Mouse (Mus musculus) T-helper 17 cell (primary cell): Measurements from ENCODE around the gene Defb15.
"Not testable (repeated sequence)": the region's sequence is repeated elsewhere in the genome, so short reads cannot be mapped to it uniquely, and the experiment has no call there.

ENCODE experiments used
- in situ Hi-C, 2 experiments: fragments of 300-600 bp; cut with MboI, MseI; formaldehyde crosslinking; loops; 1 replicate in 1 of 2; 2 replicates in 1 of 2; pipeline ENCODE4 v1.15.1; 2025; ENCODE audit warnings: high pct_unique_total_duplicates in 2 of 2

Gene Defb15

GRCm38 (mm10) chr8:21932610-21933009, at the start of gene Defb15:
Defb15 (minus strand) TSS chr8:21932710.
- in situ Hi-C loops = no loop called here

DNA sequence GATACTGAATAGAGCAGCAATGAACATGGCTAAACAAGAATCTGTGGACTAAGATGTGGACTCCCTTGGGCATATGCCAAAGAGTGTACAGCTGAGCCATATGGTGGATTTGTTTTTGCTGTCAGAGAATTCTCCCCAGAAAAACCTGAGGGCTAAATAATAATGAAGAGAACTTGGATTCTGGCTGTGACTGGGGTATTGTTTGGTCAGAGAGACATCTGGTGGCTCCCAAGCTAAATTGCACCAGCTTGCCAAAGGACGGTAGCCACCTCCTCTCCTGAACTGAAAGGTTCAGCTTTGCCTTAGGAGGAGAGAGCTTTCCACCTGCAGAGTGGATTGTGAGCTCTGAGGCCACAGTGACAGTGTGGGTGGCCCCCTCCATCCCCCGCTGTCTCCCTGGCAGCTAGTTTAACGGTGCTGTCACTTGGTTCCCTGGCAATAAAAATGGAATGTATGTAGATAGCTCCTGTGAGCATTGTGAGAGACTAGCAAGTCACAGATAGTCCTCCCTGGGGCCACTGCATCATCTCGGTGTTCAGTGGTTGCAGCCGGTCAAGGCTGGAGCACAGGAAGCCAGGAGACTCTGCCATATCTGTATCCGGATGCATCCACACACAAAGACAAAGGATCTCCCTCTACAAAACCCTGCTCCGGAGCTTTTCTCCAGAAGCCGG, 49.3 kb upstream of the Defb15 start:
- in situ Hi-C loops = no loop called here

- in situ Hi-C loops = no loop called here
Observed at GRCm38 (mm10) chr8:21978193-21978592, 45.7 kb upstream of the Defb15 start.

DNA sequence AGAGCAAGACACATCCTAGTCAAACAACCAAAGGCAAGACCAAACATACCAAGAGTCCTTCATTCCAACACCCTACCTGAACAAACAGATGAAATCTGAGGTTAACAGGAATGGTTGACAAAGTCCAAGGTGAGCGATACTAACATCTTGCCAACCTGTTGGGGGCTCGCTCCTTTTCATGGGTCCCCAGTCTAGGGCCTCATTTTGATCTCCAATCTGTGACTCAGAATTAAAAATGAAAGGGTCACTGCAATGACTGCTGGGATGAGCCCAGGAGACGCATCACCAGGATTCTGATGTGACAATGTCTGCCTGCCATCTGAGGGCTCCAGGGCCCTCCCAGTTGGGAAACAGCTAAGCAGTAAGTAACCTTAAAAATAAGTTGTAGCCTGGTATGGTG, 37.0 kb upstream of the Defb15 start, which contains the start of gene Ccdc70:
Gene Ccdc70 (plus strand): TSS at position 301 of the 400 bp plus-strand sequence.
- in situ Hi-C loops = no loop called here

DNA sequence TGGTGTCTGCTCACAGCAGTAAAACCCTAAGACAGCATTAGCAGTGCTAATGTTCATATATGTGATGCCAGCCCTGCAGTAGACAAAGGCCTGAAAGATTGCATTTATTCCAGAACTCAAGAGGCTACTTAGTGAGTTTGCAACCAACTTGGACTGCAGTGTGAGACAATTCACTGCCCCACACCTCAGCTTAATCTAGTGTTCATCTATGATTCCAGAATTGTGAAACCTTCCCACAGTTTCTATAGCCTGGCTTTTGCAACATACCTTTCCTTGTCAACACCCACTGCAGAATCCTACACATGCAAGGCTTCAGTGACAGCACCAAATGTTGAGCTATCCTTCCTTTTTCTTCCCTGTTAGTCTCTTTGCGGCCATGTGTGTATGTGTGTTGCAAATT, 34.1 kb upstream of the Defb15 start:
- in situ Hi-C loops = no loop called here

- in situ Hi-C loops = loop anchor here in 1 of 2 experiments (10.0 kb wide), 1 partner anchor 944 kb away; no protein-coding TSS in a partner anchor
Observed at GRCm38 (mm10) chr8:21958414-21958813, 25.9 kb upstream of the Defb15 start, which contains the start of gene Fam90a1a. Fam90a1a (plus strand) TSS chr8:21958714.

DNA sequence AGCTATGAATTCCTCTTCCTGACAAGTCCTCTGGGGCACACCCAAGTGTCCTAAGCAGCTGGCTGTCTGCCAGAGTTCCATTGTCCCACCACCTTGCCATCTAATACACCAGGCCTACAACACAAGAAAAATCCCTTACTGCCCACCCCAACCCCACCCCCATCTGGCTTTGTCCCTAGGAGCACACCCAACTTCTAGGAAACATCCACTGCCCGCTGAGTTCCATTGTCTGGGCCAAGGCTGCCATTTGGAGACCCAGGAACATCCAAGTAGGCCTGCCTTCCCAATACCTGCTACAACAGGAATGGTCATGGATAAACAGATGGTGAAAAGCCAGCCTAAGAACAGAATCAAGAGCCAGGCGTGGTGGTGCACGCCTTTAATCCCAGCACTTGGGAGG, 23.8 kb upstream of the Defb15 start:
- in situ Hi-C loops = loop anchor here in 1 of 2 experiments (10.0 kb wide), 1 partner anchor 942 kb away; no protein-coding TSS in a partner anchor

GRCm38 (mm10) chr8:21955321-21955720, 22.8 kb upstream of the Defb15 start:
- in situ Hi-C loops = loop anchor here in 1 of 2 experiments (10.0 kb wide), 1 partner anchor 941 kb away; no protein-coding TSS in a partner anchor

GRCm38 (mm10) chr8:21947311-21948017, 15.0 kb upstream of the Defb15 start:
- in situ Hi-C loops = no loop called here

DNA sequence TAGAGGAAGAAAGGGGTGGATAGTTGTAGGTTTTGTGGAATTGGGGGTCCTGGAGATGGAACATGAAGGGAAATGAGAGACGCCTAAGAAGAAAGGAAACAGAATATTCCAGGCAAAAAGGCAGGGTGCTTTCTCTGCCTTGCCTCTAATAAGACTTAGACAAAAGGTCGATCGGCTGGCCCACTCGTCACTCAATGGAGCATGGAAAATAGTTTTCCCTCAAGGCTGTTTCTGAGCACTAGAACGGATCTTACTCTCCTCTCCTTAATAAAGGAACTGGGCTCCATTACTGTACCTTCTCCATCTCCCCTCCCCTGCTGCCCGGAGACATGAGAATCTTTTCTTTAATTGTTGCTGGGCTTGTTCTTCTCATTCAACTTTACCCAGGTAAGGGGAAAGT, 14.0 kb upstream of the Defb15 start, which contains the start of gene Defb13:
Gene Defb13 (plus strand): TSS at position 301 of the 400 bp plus-strand sequence.
- in situ Hi-C loops = no loop called here

DNA sequence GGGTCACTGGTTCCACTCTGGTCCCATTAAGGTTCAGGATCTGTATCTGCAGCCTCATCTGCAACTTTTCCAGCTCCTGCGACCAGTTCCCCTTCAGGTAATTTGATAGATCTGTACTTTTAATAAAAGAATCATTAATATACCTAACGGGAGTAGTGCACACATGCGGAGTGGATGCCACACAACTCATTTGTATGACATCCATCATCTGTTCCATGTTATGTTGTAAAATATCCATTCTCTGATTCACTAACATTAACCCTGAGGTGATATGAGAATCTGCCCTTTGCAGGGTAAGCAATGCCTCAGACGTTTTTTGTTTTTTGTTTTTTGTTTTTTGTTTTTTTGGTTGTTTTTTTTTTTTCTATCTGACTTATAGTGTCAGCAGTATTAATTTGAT, 5.5 kb upstream of the Defb15 start, which contains the start of gene Defb35:
Gene Defb35 (plus strand): TSS at position 301 of the 400 bp plus-strand sequence.
- in situ Hi-C loops = not testable (repeated sequence)

DNA sequence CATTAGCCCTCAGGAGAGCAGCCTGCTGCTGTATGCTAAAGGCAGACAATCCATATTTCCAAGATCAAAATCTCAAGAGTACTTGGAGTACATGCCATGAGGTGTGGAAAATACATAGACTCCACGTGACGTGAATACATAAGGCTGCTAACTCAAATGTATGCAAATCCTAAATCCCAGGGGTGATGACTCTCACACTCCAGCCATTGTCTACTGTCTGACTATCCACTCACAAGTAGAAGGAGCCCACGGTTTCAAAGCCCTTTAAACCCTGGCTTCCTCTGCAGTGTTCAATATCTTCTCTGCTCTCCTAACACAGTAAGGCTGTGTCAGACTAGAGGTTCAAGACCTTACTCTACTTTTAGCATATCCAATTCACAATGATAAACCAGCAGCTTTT, 1.8 kb downstream of the Defb15 start:
- in situ Hi-C loops = not testable (repeated sequence)

DNA sequence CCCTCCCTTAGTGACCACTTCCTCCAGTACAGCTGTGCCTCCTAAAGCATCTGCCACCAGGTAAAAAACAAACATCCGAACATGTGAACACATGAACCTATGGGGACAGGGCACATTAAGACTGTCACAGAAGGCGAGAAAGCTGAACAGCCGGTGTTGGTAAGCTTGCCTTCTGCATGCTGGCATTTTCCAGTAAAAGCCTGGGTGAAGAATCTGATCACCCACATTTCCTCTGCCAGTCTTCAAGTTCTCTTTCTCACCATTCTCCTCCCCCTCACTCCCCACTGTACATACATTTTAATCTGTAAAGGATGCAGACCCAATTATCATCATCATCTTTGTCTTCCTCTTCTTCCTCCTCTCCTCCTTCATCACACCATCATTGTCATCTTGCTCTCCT, 16.9 kb downstream of the Defb15 start:
- in situ Hi-C loops = no loop called here

DNA sequence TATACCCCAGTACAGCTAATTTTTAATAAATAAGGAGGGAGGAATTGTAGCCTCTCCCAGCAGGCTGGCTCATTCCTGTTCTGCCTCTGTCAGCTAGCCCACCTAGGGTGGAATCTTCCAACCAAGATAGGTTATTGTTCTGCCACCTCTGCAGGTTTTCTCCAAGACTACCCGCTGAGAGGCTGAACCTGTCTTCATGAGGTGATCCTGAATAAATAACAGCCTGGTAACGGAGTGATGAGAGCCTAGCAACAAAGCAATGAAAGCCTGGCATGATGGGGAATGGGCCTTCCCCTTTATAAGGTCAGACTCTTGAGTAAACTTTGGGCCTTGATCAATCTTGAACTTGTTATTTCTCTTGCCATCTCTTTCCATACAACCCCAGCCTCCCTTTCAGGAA, 20.0 kb downstream of the Defb15 start:
- in situ Hi-C loops = no loop called here

DNA sequence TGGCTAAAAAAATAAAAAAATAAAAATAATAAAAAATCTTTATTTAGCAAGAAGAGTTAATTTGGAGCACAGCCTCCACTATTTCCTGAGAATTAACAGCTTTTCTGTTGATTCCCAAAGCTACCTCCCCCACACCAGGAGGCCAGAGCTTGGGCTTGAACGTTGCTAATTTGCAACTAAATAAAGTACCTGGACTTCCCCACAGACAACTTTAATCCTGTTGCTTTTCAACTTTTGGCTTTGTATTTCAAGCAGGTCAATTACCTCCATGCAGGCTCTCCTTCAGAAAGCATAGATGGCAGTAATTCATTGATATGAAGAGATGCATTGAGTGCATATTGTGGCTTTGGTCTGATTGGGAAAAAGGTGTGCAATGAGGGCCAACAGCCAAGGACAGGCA, 20.6 kb downstream of the Defb15 start:
- in situ Hi-C loops = no loop called here

GRCm38 (mm10) chr8:21906290-21906689, 26.2 kb downstream of the Defb15 start, which contains the start of gene Defb11:
Defb11 (minus strand) TSS chr8:21906412.
- in situ Hi-C loops = not testable (repeated sequence)

DNA sequence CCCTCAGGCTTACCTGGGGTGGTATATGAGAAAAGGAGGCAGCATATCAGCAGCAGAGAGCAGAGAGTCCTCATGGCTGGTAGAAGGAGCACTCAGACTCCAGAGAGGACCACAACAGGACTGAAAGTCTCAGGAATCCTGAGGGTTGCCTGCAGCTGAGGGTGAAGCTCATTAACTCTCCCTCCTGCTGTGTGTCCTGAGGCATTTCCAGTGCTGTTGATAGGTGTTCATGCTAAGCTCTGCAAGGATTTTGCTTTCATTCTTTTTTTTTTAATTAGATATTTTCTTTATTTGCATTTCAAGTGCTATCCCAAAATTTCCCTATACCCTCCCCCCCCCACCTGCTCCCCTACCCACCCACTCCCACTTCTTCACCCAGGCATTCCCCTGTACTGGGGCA, 47.2 kb downstream of the Defb15 start, which contains the start of gene Defb9:
Gene Defb9 (minus strand): TSS at position 101 of the 400 bp plus-strand sequence.
- in situ Hi-C loops = not testable (repeated sequence)
